Mouse (Mus musculus) heart, postnatal 10 days (tissue): Measurements from ENCODE around the gene Scn7a. TPM values are rescaled to one million over a fixed set of nuclear protein-coding genes. Genes with fewer than 3 reads are reported as not detected.

Experiments
- total RNA-seq, 2 experiments: library from RNA; stranded (reverse); gene quantifications; 2 replicates each; pipeline ENCODE4 v1.2.3; 2021

Gene Scn7a
- total RNA-seq, 2 experiments from 2014 or later, result 7.1 to 9.2 TPM

Other genes starting within 250 kb of the Scn7a start
- not detected for gene Scn9a, start 150.0 kb downstream of the Scn7a start, total RNA-seq